Mouse (Mus musculus) midbrain, embryonic 16.5 days (tissue): Measurements from ENCODE around the gene Myo18a. TPM values are rescaled to one million over a fixed set of nuclear protein-coding genes. Genes with fewer than 3 reads are reported as not detected.
A peak's percentile ranks its signal among the peaks of the same experiment; 100 is the strongest.

Experiments used
- ATAC-seq: fragments of 200-750 bp; cut with Nextera tagmentation; 2 replicates; pipeline ENCODE4 v1.8.0; 2017; ENCODE audit warnings: moderate TSS enrichment
- H3K27ac ChIP-seq: fragments of 300-500 bp; sonication (generic); 2 replicates; pipeline ENCODE4 v1.5.1; 2014; ENCODE audit warnings: mild to moderate bottlenecking, low read length, mixed read lengths
- H3K27me3 ChIP-seq: fragments of 300-500 bp; sonication (generic); 2 replicates; pipeline ENCODE4 v1.6.1; 2014; ENCODE audit warnings: low read depth, low read length, mixed read lengths; ENCODE audit not compliant: control insufficient read depth, insufficient read depth
- H3K36me3 ChIP-seq: fragments of 300-500 bp; sonication (generic); 2 replicates; pipeline ENCODE4 v1.6.1; 2014; ENCODE audit warnings: mild to moderate bottlenecking, low read length, moderate library complexity, mixed read lengths; ENCODE audit not compliant: control insufficient read depth, insufficient read depth
- H3K4me1 ChIP-seq: fragments of 300-500 bp; sonication (generic); 2 replicates; pipeline ENCODE4 v1.6.1; 2014; ENCODE audit warnings: mild to moderate bottlenecking, low read length, mixed read lengths; ENCODE audit not compliant: control insufficient read depth, insufficient read depth
- H3K4me2 ChIP-seq: fragments of 300-500 bp; sonication (generic); 2 replicates; pipeline ENCODE4 v1.6.1; 2014; ENCODE audit warnings: mild to moderate bottlenecking, low read length, mixed read lengths
- H3K4me3 ChIP-seq: fragments of 300-500 bp; sonication (generic); 2 replicates; pipeline ENCODE4 v1.5.1; 2014; ENCODE audit warnings: low read depth, mild to moderate bottlenecking, low read length, moderate library complexity, mixed read lengths
- H3K9ac ChIP-seq: fragments of 300-500 bp; sonication (generic); 2 replicates; pipeline ENCODE4 v1.6.1; 2014; ENCODE audit warnings: low read depth, low read length, mixed read lengths
- H3K9me3 ChIP-seq: fragments of 300-500 bp; sonication (generic); replicated peaks from 2 replicates; pipeline ENCODE4 v1.6.1; 2014; ENCODE audit warnings: mild to moderate bottlenecking, low read length, mixed read lengths; ENCODE audit not compliant: control insufficient read depth, poor library complexity, severe bottlenecking
- WGBS: fragments of 180-500 bp; shearing (Covaris S2); extraction: QIAGEN DNeasy Blood & Tissue Kit; methylation state at CpG from one replicate; pipeline ENCODE4 v1.1.7; 2014; 5-methylcytosine and 5-hydroxymethylcytosine counted together
- polyA plus RNA-seq: library from polyadenylated mRNA; unstranded; fragments of >200 nt; fragmentation: Nextera tagmentation; extraction: Ambion mirVana; gene quantifications from 2 replicates; pipeline ENCODE4 v1.2.1, GENCODE M21; 2015

Myo18a gene
- polyA plus RNA-seq, 1 experiment from 2014 or later = 46.8 TPM

DNA sequence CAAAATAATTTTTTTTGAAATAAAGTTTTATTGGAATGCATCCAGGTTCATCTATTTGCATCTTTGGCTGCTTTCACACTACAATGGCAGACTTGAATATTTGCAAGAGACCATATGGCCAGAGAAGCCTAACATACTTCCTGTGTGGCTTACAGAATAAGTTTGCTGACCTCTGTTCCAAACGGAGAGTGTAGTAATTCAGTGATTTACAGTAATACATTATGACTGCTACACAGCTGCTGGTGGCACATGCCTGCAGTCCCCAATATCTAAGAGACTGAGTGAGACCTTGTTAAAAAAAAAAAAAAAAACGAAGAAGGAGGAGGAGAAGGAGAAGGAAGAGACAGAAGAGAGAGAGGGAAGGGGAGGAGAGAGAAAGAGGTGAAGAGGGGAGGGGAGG is 126.4 kb downstream of the Myo18a start:
- Histone ChIP-seq H3K36me3 (no peaks in the 10 kb centered on the region), H3K27me3 (no peaks in the 10 kb centered on the region), H3K27ac (no peak overlapping the region), H3K4me2 (no peak overlapping the region), H3K4me1 (peaks cover 62% of the 10 kb centered on the region), H3K9ac (no peak overlapping the region), H3K9me3 (no peaks in the 10 kb centered on the region), H3K4me3 (no peak overlapping the region)
- WGBS = 44% methylated on average over 1 of the region's 2 CpGs
- no peak for ATAC-seq

DNA sequence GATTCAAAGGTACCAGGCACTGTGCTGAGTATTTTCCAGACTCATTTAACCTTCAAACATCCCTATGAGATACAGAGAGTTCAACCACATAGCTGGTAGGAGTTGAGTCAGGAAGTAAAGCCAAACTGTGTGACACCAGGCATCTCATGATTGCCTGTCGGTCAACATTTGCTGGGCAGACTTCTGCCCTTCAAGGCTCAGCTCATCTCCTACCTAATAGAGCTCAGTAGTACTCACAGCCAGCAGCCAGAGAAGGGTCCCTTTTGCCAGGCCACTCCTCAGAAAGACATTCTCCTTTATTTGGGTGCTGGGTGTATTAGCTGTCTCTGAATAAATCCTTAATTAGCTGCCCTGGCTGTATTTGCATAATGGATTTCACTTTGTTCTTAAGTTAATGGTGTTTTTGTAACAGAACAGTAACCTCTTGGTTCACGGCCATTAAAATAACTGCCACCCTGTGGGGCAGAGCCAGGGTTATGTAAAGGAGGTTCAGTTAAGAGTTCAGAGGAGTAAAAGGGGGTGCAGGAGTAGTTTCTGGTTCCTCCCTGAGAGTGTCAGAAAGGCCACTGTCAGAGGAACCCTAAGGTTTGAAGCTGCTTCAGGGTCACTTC is 127.7 kb downstream of the Myo18a start:
- Histone ChIP-seq H3K27ac (no peak overlapping the region), H3K36me3 (no peaks in the 10 kb centered on the region), H3K4me3 (no peak overlapping the region), H3K9ac (no peak overlapping the region), H3K4me2 (no peak overlapping the region), H3K9me3 (no peaks in the 10 kb centered on the region), H3K27me3 (no peaks in the 10 kb centered on the region), H3K4me1 (peaks cover 60% of the 10 kb centered on the region)
- WGBS = 68% methylated on average over 2 of the region's 2 CpGs
- no peak for ATAC-seq

DNA sequence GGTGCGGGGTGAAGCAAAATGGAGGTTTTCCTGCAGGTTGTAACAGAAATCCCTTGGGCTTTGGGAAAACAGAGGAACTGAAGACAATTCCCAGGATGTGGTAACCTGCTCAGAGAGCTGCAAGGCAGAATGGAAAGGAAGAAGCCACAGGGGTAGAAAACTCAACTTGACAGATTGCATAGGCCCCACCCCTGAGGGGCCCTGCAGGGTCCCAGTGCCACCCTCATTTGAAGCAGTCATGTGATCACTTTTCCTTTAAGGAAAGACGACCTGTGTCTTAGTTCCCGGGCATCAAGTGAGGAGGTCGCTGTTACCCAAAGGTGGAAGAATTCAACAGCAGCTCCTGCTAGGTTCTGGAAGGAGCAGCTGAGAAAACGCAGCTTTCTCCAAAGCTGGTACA is 129.8 kb downstream of the Myo18a start:
- H3K4me1 ChIP-seq = peaks cover 60% of the 10 kb centered on the region
- WGBS = 8% methylated on average over 5 of the region's 5 CpGs
- H3K27me3 ChIP-seq = no peaks in the 10 kb centered on the region
- H3K4me2 ChIP-seq = peak overlapping the region; percentile 16
- H3K9me3 ChIP-seq = no peaks in the 10 kb centered on the region
- H3K27ac ChIP-seq = peak overlapping the region; percentile 85
- no peaks in the 10 kb centered on the region for H3K36me3 ChIP-seq
- no peak for ATAC-seq
- H3K9ac ChIP-seq = 0 out of 2 replicates have a peak overlapping the region, but pooled peaks have one; percentile 36
- no peak overlapping the region for H3K4me3 ChIP-seq

DNA sequence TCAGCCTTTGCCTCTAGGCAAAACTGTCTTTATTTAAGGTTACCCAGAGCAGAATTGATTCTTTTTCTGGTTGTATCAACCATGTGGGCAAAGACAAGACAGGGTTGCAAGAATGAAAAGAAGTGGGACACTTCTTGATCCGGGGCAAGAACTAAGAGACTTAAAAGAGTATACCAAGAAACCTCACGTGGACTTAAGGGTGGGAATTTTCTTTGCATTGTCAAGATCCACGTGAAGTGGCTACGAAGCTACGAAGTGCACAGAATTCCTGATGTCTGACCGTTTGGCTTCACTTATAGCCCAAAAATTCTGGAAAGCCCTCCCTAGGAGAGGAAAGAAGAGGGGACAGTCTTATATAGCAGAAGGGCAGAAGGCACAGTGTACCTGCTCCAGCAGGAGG is 130.2 kb downstream of the Myo18a start:
- ATAC-seq = no peak; the same call in 1 of the 2 replicates
- Histone ChIP-seq H3K9ac (no peak overlapping the region; the same call in 1 of the 2 replicates), H3K4me1 (peaks cover 62% of the 10 kb centered on the region), H3K27me3 (no peaks in the 10 kb centered on the region), H3K9me3 (no peaks in the 10 kb centered on the region), H3K27ac (peak overlapping the region; percentile 85), H3K36me3 (no peaks in the 10 kb centered on the region), H3K4me3 (no peak overlapping the region), H3K4me2 (peak overlapping the region; percentile 22)
- WGBS = 11% methylated on average over 6 of the region's 6 CpGs

DNA sequence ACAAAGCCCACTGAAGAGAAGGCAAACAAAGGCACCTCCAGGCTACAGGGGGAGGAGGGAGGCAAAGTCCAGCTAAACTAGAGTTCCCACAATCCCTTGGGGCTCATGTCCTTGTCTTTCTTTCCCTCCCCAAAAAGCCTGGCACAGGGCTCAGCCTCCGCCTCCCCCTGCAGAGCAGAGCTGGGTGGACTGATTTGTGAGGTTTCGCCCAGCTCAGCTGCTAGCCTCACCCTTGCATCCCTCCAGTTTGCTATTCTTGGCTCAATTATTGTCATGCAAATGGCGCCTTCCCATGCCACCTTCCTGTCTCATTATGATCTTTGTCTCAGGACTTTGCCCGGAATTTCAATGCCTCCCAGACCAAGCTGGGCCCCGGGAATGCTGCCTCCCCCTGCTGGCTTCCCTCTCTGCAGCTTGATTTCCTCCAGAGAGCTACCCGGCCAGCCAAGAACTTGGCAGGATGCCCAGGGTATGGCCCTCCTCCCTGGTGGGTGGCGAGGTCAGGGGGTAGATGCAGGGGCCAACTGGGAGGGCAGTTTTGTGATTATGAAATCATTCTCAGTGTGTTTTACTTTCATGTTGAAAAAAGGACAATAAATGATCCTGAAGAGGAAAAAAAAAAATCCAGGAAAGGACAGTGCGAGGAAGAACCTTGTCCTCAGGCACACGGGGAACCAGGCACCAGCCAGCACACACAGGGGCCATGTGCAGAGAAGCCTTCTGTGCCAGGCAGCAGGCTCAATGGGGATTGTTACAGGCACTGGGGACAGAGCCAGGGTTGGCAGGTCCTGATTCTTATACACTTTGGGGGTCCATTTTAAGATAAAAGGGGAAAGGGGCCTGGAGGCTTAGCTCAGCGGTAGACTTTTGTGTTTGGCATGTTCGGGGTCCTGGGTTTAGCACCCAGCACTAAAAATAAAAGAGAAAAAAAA is 131.0 kb downstream of the Myo18a start, which contains the start of gene Pipox:
TSS of gene Pipox (minus strand) at position 310 of the 932 bp plus-strand sequence.
- WGBS = 5% methylated on average over 11 of the region's 11 CpGs
- Histone ChIP-seq H3K4me2 (peak within 1 kb of the TSS; percentile 22), H3K4me1 (peaks cover 64% of the 10 kb centered on the region), H3K4me3 (no peak within 1 kb of the TSS), H3K9ac (peak within 1 kb of the TSS; percentile 16; the same call in 1 of the 2 replicates), H3K9me3 (no peaks in the 10 kb centered on the region), H3K36me3 (no peaks in the 10 kb centered on the region), H3K27me3 (no peaks in the 10 kb centered on the region), H3K27ac (peak within 1 kb of the TSS; percentile 85)
- peak; percentile 72 for ATAC-seq

DNA sequence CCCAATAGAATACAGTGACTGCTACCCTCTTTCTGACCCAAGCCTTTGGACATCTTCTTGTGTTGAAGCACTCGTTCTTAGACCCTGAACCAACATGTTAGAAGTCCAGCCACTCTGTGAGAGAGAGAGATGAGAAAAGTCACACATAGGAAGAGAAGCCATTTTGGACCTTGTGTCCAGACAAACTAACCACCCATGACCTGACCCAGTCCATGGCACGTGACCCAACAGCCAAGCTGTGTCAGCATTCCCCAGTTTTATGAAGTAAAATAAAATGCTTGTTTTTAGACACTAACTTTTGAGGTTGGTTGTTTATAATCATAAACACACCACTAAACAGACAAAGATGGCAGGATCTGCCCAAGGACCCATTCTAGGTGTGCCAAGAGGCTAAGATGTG is 131.9 kb downstream of the Myo18a start:
- H3K4me1 ChIP-seq = peaks cover 64% of the 10 kb centered on the region
- no peaks in the 10 kb centered on the region for H3K27me3 ChIP-seq
- H3K9me3 ChIP-seq = no peaks in the 10 kb centered on the region
- ATAC-seq = no peak
- H3K27ac ChIP-seq = peak overlapping the region; percentile 93; the same call in 1 of the 2 replicates
- 70% methylated on average over 2 of the region's 2 CpGs for WGBS
- no peak overlapping the region for H3K4me2 ChIP-seq
- no peak overlapping the region for H3K4me3 ChIP-seq
- H3K9ac ChIP-seq = no peak overlapping the region
- no peaks in the 10 kb centered on the region for H3K36me3 ChIP-seq

DNA sequence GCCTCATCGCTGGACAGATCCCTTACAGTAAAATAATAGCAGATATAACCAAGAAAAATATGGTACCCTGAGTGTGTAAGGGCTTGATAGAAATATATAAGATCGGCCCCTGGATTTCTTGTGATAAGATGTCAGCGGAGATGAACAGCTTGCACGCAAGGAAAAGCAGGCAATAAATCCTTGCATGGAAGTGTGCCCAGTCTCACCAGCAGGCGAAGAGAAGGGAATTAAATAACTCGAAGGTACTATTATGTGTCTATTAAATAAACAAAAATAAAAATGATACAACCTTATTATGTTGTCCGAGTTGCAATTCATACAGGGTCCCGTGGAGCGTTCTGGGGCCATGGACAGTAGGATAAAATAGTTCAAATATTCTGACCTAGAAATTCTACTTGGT is 133.0 kb downstream of the Myo18a start:
- peak overlapping the region; percentile 93 for H3K27ac ChIP-seq
- H3K9ac ChIP-seq = no peak overlapping the region
- no peaks in the 10 kb centered on the region for H3K36me3 ChIP-seq
- peak overlapping the region; percentile 26; the same call in 1 of the 2 replicates for H3K4me2 ChIP-seq
- 30% methylated on average over 9 of the region's 9 CpGs for WGBS
- H3K4me3 ChIP-seq = no peak overlapping the region
- ATAC-seq = no peak
- H3K9me3 ChIP-seq = no peaks in the 10 kb centered on the region
- H3K4me1 ChIP-seq = peaks cover 66% of the 10 kb centered on the region
- no peaks in the 10 kb centered on the region for H3K27me3 ChIP-seq

DNA sequence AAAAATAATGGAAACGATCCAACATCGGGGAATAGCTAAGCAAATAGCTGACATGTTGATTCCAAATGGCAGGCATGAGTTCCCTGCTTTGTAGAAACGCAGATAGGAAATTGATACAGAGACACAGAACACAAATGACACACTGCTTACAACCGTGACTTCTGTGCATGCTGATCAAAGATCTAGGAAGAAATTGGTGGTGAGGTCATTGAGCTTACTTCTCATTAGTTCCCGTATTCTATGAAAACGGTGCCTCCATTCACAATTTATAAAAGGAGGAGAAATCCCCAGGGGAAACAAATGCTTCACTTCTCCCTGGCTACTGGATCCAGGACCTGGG is 133.4 kb downstream of the Myo18a start:
- Histone ChIP-seq H3K27me3 (no peaks in the 10 kb centered on the region), H3K4me1 (peaks cover 70% of the 10 kb centered on the region), H3K9ac (no peak overlapping the region), H3K9me3 (no peaks in the 10 kb centered on the region), H3K36me3 (no peaks in the 10 kb centered on the region), H3K4me3 (no peak overlapping the region), H3K4me2 (peak overlapping the region; percentile 26), H3K27ac (peak overlapping the region; percentile 93)
- WGBS = 12% methylated on average over 6 of the region's 6 CpGs
- ATAC-seq = no peak
